Mouse (Mus musculus) c-Kit-positive CD71-positive TER-119-negative erythroid progenitor cells, embryonic 14.5 days (primary cell): Measurements from ENCODE around the gene Rab20.

Experiments
- DNase-seq: peaks from one replicate; pipeline ENCODE4 v3.0.0-alpha.2; 2013; ENCODE audit warnings: low read depth

Gene Rab20

DNA sequence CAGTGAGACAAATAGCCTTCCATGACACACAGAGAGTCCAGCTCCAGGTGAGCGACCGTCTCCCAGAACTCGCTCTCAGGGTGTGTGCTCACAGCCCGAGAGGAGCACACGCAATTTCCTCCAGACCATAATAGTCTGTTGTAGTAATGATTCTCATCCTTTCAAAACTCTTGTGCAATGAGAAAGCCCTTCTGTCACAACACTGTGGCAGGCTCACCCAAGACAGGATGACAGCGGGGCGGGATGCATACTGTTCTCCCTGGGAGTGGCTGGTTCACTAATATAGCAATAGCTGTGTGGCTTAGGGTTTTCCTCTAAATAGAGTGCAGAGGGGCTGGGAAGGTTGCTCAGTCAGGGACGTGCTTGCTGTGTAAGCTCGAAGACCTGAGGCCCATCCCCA is 74.7 kb downstream of the Rab20 start:
- DNase-seq, result no peak
